Mouse (Mus musculus) heart, embryonic 14.5 days (tissue): ENCODE results near the gene Mcpt8. TPM values are rescaled to one million over a fixed set of nuclear protein-coding genes. Genes with fewer than 3 reads are reported as not detected.

ENCODE experiments used
- ATAC-seq: fragments of 200-750 bp; cut with Nextera tagmentation; 2 replicates; pipeline ENCODE4 v1.8.0; 2017; ENCODE audit warnings: low read depth, moderate TSS enrichment; ENCODE audit not compliant: insufficient number of reproducible peaks, insufficient read depth, low FRiP score
- H3K27ac ChIP-seq, 2 experiments: fragments of 200-500 bp in 1 of 2; fragments of 300-500 bp in 1 of 2; sonication (generic) in 1 of 2; replicated peaks in 1 of 2; 2 replicates each; pipeline ENCODE4 v1.5.1; 2012 to 2014; ENCODE audit warnings: low read depth in 2 of 2, low read length in 2 of 2, control low read depth in 1 of 2, mild to moderate bottlenecking in 1 of 2, mixed read lengths in 1 of 2; ENCODE audit not compliant: control insufficient read depth in 1 of 2, insufficient read depth in 1 of 2
- H3K27me3 ChIP-seq: fragments of 300-500 bp; sonication (generic); 2 replicates; pipeline ENCODE4 v1.6.1; 2014; ENCODE audit warnings: mild to moderate bottlenecking, low read length, control low read depth; ENCODE audit not compliant: control insufficient read depth, insufficient read depth
- H3K36me3 ChIP-seq: fragments of 300-500 bp; sonication (generic); 2 replicates; pipeline ENCODE4 v1.6.1; 2014; ENCODE audit warnings: mild to moderate bottlenecking, control low read depth, low read length, mixed read lengths; ENCODE audit not compliant: control insufficient read depth, insufficient read depth
- H3K4me1 ChIP-seq, 2 experiments: fragments of 200-500 bp in 1 of 2; fragments of 300-500 bp in 1 of 2; sonication (generic) in 1 of 2; 2 replicates each; pipeline ENCODE4 v1.6.1; 2012 to 2014; ENCODE audit warnings: low read length in 2 of 2, control low read depth in 1 of 2, mixed read lengths in 1 of 2; ENCODE audit not compliant: control insufficient read depth in 2 of 2, insufficient read depth in 2 of 2
- H3K4me2 ChIP-seq: fragments of 300-500 bp; sonication (generic); 2 replicates; pipeline ENCODE4 v1.6.1; 2014; ENCODE audit warnings: mild to moderate bottlenecking, low read length
- H3K4me3 ChIP-seq, 2 experiments: fragments of 200-500 bp in 1 of 2; fragments of 300-500 bp in 1 of 2; sonication (generic) in 1 of 2; 2 replicates each; pipeline ENCODE4 v1.5.1; 2012 to 2014; ENCODE audit warnings: low read length in 2 of 2, mild to moderate bottlenecking in 2 of 2, control low read depth in 1 of 2, low read depth in 1 of 2, moderate library complexity in 1 of 2; ENCODE audit not compliant: control insufficient read depth in 1 of 2, insufficient read depth in 1 of 2
- H3K9ac ChIP-seq: fragments of 300-500 bp; sonication (generic); 2 replicates; pipeline ENCODE4 v1.6.1; 2014; ENCODE audit warnings: mild to moderate bottlenecking, low read length
- H3K9me3 ChIP-seq: fragments of 300-500 bp; sonication (generic); 2 replicates; pipeline ENCODE4 v1.6.1; 2016; ENCODE audit warnings: low read length, control low read depth; ENCODE audit not compliant: control insufficient read depth
- WGBS: fragments of 180-500 bp; shearing (Covaris S2); extraction: QIAGEN DNeasy Blood & Tissue Kit; methylation state at CpG from one replicate; pipeline ENCODE4 v1.1.7; 2014; 5-methylcytosine and 5-hydroxymethylcytosine counted together
- polyA plus RNA-seq: library from polyadenylated mRNA; unstranded; fragments of >200 nt; fragmentation: Nextera tagmentation; extraction: Ambion mirVana; gene quantifications from 2 replicates; pipeline ENCODE4 v1.2.1, GENCODE M21; 2014

Mcpt8 gene
- polyA plus RNA-seq, 1 experiment from 2014 or later, result 0.42 TPM

GRCm38 (mm10) chr14:56105447-56106180 lies 20.5 kb upstream of the Mcpt8 start:
- Histone ChIP-seq H3K27ac (no peak overlapping the region), H3K4me2 (no peak overlapping the region), H3K27me3 (no peaks in the 10 kb centered on the region), H3K4me3 (no peak overlapping the region), H3K36me3 (no peaks in the 10 kb centered on the region), H3K9me3 (no peaks in the 10 kb centered on the region), H3K4me1 (no peaks in the 10 kb centered on the region), H3K9ac (no peak overlapping the region)
- 72% methylated on average over 13 of the region's 13 CpGs for WGBS
- no peak for ATAC-seq

GRCm38 (mm10) chr14:56105016-56105415 lies 19.9 kb upstream of the Mcpt8 start:
- H3K4me3 ChIP-seq, result no peak overlapping the region
- no peaks in the 10 kb centered on the region for H3K27me3 ChIP-seq
- H3K9me3 ChIP-seq, result no peaks in the 10 kb centered on the region
- H3K4me1 ChIP-seq, result no peaks in the 10 kb centered on the region
- H3K4me2 ChIP-seq, result no peak overlapping the region
- no peak overlapping the region for H3K9ac ChIP-seq
- WGBS, result 67% methylated on average over 5 of the region's 5 CpGs
- ATAC-seq, result no peak
- no peaks in the 10 kb centered on the region for H3K36me3 ChIP-seq
- no peak overlapping the region for H3K27ac ChIP-seq

GRCm38 (mm10) chr14:56103452-56103851 lies 18.4 kb upstream of the Mcpt8 start:
- no peaks in the 10 kb centered on the region for H3K4me1 ChIP-seq
- no peaks in the 10 kb centered on the region for H3K36me3 ChIP-seq
- H3K27ac ChIP-seq, result no peak overlapping the region
- no peak overlapping the region for H3K9ac ChIP-seq
- H3K4me3 ChIP-seq, result no peak overlapping the region
- no peaks in the 10 kb centered on the region for H3K27me3 ChIP-seq
- H3K4me2 ChIP-seq, result no peak overlapping the region
- ATAC-seq, result no peak
- WGBS, result 64% methylated on average over 3 of the region's 3 CpGs
- H3K9me3 ChIP-seq, result no peaks in the 10 kb centered on the region

GRCm38 (mm10) chr14:56102386-56102785 lies 17.3 kb upstream of the Mcpt8 start, which contains the start of gene Ctsg:
Gene Ctsg, minus strand, starts transcription at chr14:56102574.
- Histone ChIP-seq H3K36me3 (no peaks in the 10 kb centered on the region), H3K9me3 (no peaks in the 10 kb centered on the region), H3K27ac (no peak within 1 kb of the TSS), H3K27me3 (no peaks in the 10 kb centered on the region), H3K4me3 (no peak within 1 kb of the TSS), H3K9ac (no peak within 1 kb of the TSS), H3K4me1 (peaks cover 0 to 7% of the 10 kb centered on the region in 2 experiments; a peak in 1 of 4 replicates), H3K4me2 (no peak within 1 kb of the TSS)
- WGBS, result 58% methylated on average over 10 of the region's 10 CpGs
- no peak for ATAC-seq

DNA sequence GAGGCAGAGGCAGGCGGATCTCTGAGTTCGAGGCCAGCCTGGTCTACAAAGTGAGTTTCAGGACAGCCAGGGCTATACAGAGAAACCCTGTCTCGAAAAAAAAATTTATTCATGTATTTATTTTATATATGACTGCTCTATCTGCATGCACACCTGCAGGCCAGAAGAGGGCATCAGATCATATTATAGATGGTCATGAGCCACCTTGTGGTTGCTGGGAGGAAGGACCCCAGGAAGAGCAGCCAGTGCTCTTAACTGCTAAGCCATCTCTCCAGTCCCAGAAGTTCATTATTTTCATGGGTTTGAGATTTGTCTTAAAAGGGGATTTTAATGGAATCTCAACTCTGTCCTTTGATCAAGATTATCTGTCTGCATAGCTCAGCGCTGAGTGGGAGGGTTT lies 13.9 kb upstream of the Mcpt8 start:
- no peaks in the 10 kb centered on the region for H3K36me3 ChIP-seq
- no peaks in the 10 kb centered on the region for H3K27me3 ChIP-seq
- no peak for ATAC-seq
- H3K4me3 ChIP-seq, result no peak overlapping the region
- no peak overlapping the region for H3K4me2 ChIP-seq
- no peak overlapping the region for H3K9ac ChIP-seq
- 72% methylated on average over 4 of the region's 4 CpGs for WGBS
- no peaks in the 10 kb centered on the region for H3K9me3 ChIP-seq
- peaks cover 0 to 10% of the 10 kb centered on the region in 2 experiments; a peak in 1 of 4 replicates for H3K4me1 ChIP-seq
- no peak overlapping the region for H3K27ac ChIP-seq

GRCm38 (mm10) chr14:56097597-56097996 lies 12.5 kb upstream of the Mcpt8 start:
- Histone ChIP-seq H3K4me1 (peaks cover 0 to 10% of the 10 kb centered on the region in 2 experiments; a peak in 1 of 4 replicates), H3K9me3 (no peaks in the 10 kb centered on the region), H3K4me2 (no peak overlapping the region), H3K4me3 (no peak overlapping the region), H3K9ac (no peak overlapping the region), H3K27me3 (no peaks in the 10 kb centered on the region), H3K27ac (peak overlapping the region in 1 of 2 experiments; percentile 44; a peak in 1 of 4 replicates), H3K36me3 (no peaks in the 10 kb centered on the region)
- 7% methylated on average over 1 of the region's 1 CpGs for WGBS
- peak; percentile 59; the same call in 1 of the 2 replicates for ATAC-seq

DNA sequence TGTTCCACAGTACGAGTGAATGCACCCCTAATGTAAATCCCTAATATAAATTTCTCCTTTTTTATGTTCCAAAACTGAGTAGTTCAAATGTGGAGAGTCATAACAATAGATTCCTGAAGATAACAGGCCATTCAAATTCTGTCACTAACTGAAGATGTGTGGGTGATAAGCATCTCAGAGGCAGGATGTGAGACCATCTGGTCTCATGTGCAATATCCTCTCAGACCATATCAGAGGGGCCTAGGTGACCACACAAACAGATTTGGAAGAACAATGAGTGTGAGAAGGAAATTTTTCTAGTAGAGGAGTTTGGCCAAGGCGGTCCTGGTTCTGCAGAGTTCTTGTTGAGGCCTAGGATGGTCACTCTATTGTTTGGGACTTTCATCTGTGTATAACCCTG lies 8.3 kb upstream of the Mcpt8 start:
- Histone ChIP-seq H3K27me3 (no peaks in the 10 kb centered on the region), H3K4me2 (no peak overlapping the region), H3K36me3 (no peaks in the 10 kb centered on the region), H3K9me3 (no peaks in the 10 kb centered on the region), H3K9ac (no peak overlapping the region), H3K4me1 (peaks cover 0 to 10% of the 10 kb centered on the region in 2 experiments; a peak in 1 of 4 replicates), H3K27ac (no peak overlapping the region), H3K4me3 (no peak overlapping the region)
- WGBS, result 69% methylated on average over 2 of the region's 2 CpGs
- no peak for ATAC-seq

GRCm38 (mm10) chr14:56086711-56087110 lies 1.6 kb upstream of the Mcpt8 start:
- Histone ChIP-seq H3K9me3 (no peaks in the 10 kb centered on the region), H3K9ac (no peak overlapping the region), H3K27ac (no peak overlapping the region), H3K4me3 (no peak overlapping the region), H3K36me3 (no peaks in the 10 kb centered on the region), H3K4me1 (no peaks in the 10 kb centered on the region), H3K4me2 (no peak overlapping the region), H3K27me3 (no peaks in the 10 kb centered on the region)
- WGBS, result 62% methylated on average over 3 of the region's 3 CpGs
- ATAC-seq, result no peak
